Mouse (Mus musculus) small intestine, adult 2 months (tissue): ENCODE measurements around the gene Fam78b. TPM values are rescaled to one million over a fixed set of nuclear protein-coding genes. Genes with fewer than 3 reads are reported as not detected.
A peak's percentile ranks its signal among the peaks of the same experiment; 100 is the strongest.

Source experiments
- H3K27ac ChIP-seq: fragments of 200-500 bp; 2 replicates; pipeline ENCODE4 v1.5.1; 2012; ENCODE audit warnings: low read depth, low read length, control low read depth, inconsistent platforms; ENCODE audit not compliant: insufficient read depth
- H3K27me3 ChIP-seq: fragments of 200-500 bp; 2 replicates; pipeline ENCODE4 v1.6.1; 2012; ENCODE audit warnings: mild to moderate bottlenecking, moderate library complexity, low read length, inconsistent platforms; ENCODE audit not compliant: control insufficient read depth, insufficient read depth
- H3K36me3 ChIP-seq: fragments of 200-500 bp; 2 replicates; pipeline ENCODE4 v1.6.1; 2012; ENCODE audit warnings: mild to moderate bottlenecking, low read length, control low read depth, inconsistent platforms; ENCODE audit not compliant: control insufficient read depth, insufficient read depth
- H3K4me1 ChIP-seq: fragments of 200-500 bp; 2 replicates; pipeline ENCODE4 v1.6.1; 2012; ENCODE audit warnings: low read length, inconsistent platforms, mixed read lengths; ENCODE audit not compliant: control insufficient read depth, insufficient read depth, insufficient read length
- H3K4me3 ChIP-seq: fragments of 200-500 bp; 2 replicates; pipeline ENCODE4 v1.5.1; 2012; ENCODE audit warnings: low read depth, mild to moderate bottlenecking, control low read depth, inconsistent platforms, low read length, moderate library complexity
- CTCF ChIP-seq: fragments of 200-500 bp; IDR thresholded peaks from 2 replicates; pipeline ENCODE4 v1.5.1; 2012; ENCODE audit warnings: low read depth, mild to moderate bottlenecking, control low read depth, inconsistent platforms, low read length, moderate library complexity, mixed read lengths; ENCODE audit not compliant: insufficient replicate concordance, insufficient read length; ENCODE audit errors: extremely low read depth
- POLR2A ChIP-seq: fragments of 200-500 bp; IDR thresholded peaks from 2 replicates; pipeline ENCODE4 v1.6.1; 2012; ENCODE audit warnings: low read depth, mild to moderate bottlenecking, control low read depth, inconsistent platforms, low read length, moderate library complexity
- WGBS: fragments of 180-500 bp; shearing (Covaris S2); methylation state at CpG from one replicate; pipeline ENCODE4 v1.1.7; 2018; 5-methylcytosine and 5-hydroxymethylcytosine counted together
- polyA plus RNA-seq: library from polyadenylated mRNA; depleted of rRNA; stranded (reverse); fragments of >200 nt; gene quantifications from 2 replicates; pipeline ENCODE4 v1.2.3, GENCODE M21; 2012

Gene Fam78b
- polyA plus RNA-seq, 1 experiment = 0.55 TPM

DNA sequence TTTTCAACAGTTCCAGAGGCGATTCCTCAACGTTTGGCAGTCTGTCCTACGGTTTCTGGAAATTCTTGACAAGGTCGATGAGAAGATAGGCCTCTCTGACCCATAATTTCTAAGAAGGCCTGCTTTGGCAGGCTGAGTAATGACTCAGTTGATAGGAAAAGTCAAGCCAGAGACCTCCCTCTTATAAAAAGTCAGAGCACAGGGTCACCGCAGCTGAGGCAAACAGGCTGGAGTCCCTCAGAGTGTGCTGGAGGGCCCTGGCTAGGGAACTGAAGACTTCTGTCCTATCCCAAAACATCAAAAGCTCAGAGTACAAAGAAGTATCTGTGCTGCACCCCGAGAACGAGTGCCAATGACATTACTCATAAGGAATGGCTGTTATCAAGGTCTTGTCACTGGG is 4.4 kb upstream of the Fam78b start:
- H3K27me3 ChIP-seq = peaks cover 6% of the 10 kb centered on the region; the same call in 1 of the 2 replicates
- H3K27ac ChIP-seq = no peak overlapping the region
- TF ChIP-seq CTCF = no peak
- TF ChIP-seq POLR2A = no peak
- WGBS = 70% methylated on average over 7 of the region's 7 CpGs
- no peaks in the 10 kb centered on the region for H3K36me3 ChIP-seq
- no peak overlapping the region for H3K4me3 ChIP-seq
- no peaks in the 10 kb centered on the region for H3K4me1 ChIP-seq

DNA sequence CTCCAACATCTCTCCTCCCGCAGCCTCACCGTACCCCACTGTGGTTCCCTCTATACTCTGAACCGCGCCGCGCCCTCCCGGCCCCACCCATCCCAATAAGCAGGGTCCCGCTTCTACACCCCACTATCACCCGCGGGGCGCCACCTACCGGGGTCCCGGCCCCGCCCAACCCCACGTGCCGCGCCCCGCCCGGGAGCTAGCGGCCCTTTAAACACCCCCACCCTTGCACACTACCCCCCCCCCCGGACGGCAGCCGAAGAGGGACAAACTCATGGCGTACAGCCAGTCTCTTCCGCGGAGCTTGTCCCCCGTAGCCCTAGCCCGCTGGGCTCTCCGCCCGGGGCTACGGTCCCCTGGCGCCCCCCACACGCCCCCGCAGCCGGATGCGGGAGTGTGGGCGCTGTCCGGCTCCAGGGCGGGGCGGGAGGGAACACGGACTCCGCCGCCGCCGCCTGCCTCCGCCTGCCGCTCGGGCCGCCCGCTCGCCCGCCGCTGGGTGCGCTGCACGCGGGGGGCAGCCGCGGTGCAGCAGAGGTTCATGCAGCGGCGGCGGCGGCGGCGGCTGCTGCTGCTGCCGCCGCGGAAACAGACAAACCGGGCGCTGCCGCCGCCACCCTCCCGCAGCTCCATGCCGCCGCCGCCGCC is 566 bp upstream of the Fam78b start:
- Histone ChIP-seq H3K36me3 (no peaks in the 10 kb centered on the region), H3K27ac (no peak overlapping the region), H3K27me3 (peaks cover 8% of the 10 kb centered on the region), H3K4me3 (peak overlapping the region; percentile 73), H3K4me1 (no peaks in the 10 kb centered on the region)
- TF ChIP-seq POLR2A = no peak
- no peak for TF ChIP-seq CTCF
- 2% methylated on average over 52 of the region's 76 CpGs for WGBS

DNA sequence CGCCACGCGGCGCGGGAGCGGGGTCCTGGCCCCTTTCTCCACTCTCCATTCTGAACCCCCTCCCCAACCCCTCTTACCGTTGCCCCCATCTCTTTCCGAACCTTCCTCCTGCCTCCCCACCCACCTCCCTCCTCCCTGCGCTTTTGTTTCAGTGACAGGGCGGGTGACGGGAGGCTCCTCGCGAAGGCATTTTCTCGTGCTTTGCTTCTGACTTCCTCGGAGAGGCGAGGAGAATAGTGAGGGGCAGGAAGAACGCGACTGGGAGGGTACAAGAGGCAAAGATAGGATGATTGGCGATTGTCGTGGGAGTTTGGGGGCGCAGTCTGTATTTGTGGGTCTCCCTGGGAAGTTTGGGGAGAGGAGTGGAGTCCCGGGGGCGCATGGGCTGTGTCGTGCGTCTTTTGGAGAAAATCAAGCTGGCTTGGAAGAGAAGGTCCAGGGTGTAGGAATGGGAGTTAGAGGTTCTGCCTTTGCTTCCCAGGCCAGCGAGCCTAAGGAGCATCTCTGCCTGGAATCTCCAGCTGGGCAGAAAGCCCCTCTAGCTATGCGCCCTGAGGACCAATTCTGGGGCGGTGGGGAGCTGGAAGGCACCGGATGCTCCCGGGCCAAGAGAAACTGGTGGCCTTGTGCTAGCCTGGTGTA is 748 bp downstream of the Fam78b start:
- Histone ChIP-seq H3K27ac (no peak overlapping the region), H3K27me3 (peaks cover 8% of the 10 kb centered on the region), H3K4me1 (no peaks in the 10 kb centered on the region), H3K36me3 (no peaks in the 10 kb centered on the region), H3K4me3 (peak overlapping the region; percentile 73)
- TF ChIP-seq POLR2A = no peak
- no peak for TF ChIP-seq CTCF
- WGBS = 2% methylated on average over 30 of the region's 30 CpGs

DNA sequence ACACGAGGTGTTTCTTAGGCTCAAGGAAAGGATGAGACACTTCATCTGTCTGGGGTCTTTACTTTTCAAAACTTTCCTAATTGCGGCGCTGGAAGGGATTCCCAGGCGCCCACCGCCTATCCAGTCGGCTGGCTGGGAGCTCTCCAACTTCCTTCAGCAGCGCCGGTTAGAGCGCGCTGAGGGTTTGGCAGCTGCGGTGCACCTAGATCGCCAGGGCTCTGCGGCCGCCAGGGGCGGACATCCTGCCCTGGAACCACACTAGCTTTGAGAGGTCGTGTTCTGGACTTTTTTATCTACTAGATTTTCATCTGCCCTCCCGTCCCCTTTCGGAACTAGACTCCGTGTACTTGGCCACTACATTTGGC is 1.3 kb downstream of the Fam78b start:
- Histone ChIP-seq H3K27ac (no peak overlapping the region), H3K4me1 (no peaks in the 10 kb centered on the region), H3K36me3 (no peaks in the 10 kb centered on the region), H3K27me3 (peaks cover 8% of the 10 kb centered on the region), H3K4me3 (peak overlapping the region; percentile 73; the same call in 1 of the 2 replicates)
- 2% methylated on average over 19 of the region's 19 CpGs for WGBS
- TF ChIP-seq CTCF (no peak), POLR2A (no peak)

DNA sequence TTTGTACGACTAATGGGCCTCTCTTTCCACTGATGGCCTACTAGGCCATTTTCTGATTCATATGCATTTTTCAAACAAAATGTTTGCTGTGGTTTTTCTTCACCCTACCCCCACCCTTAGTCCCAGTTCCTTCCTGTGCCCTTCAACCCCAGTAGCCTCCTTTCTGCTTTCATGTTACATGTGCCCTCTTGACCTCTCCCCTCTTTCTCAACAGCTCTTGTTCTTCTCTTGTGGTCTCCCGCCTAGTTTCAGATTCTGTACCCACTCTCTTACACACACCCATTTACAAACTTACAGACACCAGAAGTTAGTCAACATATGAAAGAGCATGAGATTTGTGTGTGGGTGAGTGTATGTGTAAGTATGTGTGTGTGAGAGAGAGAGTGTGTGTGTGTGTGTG is 3.4 kb downstream of the Fam78b start:
- H3K4me1 ChIP-seq = no peaks in the 10 kb centered on the region
- WGBS = 67% methylated on average over 2 of the region's 2 CpGs
- H3K27ac ChIP-seq = no peak overlapping the region
- H3K27me3 ChIP-seq = peaks cover 8% of the 10 kb centered on the region
- H3K36me3 ChIP-seq = no peaks in the 10 kb centered on the region
- H3K4me3 ChIP-seq = no peak overlapping the region
- no peak for TF ChIP-seq CTCF
- no peak for TF ChIP-seq POLR2A

DNA sequence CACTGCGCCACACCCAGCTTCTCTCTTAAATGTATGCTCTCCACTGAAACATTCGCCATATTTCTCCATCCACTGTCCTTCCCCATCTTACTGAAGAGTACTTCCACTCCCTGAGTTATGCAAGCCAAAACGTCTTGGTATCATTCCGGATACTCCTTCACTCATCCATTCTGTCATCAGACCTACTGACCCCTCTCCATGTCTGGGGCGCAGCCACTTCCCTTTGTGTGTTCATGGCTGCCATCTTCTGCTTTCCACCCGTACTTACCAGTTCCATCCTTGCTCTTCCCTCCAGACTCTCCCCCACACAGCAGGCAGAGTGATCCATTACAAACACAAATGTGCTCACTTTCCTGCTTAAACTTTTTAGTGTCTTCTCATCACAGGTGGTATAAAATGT is 6.1 kb downstream of the Fam78b start:
- Histone ChIP-seq H3K4me3 (no peak overlapping the region), H3K27ac (no peak overlapping the region), H3K27me3 (no peaks in the 10 kb centered on the region; the same call in 1 of the 2 replicates), H3K4me1 (no peaks in the 10 kb centered on the region), H3K36me3 (no peaks in the 10 kb centered on the region)
- 81% methylated on average over 6 of the region's 6 CpGs for WGBS
- TF ChIP-seq POLR2A = no peak
- TF ChIP-seq CTCF = no peak

DNA sequence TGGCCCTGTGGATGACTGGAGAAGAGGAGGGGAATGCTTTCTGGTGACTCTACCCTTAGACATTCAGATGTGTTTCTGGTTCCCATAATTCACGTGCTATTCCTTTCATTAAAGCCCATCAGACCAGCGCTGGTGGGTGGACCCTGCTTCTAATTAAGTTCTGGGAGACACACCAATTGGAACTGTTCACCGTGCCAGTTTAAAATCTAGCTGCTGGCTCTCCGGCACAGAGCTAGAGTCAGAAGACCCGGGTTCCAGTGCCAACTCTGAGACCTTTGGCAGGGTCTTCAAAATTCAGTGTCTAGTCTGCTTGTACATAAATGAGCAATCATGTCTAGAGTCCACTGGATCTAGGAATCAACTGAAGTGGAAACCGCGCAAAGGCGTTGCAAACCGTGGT is 9.0 kb downstream of the Fam78b start:
- Histone ChIP-seq H3K4me3 (no peak overlapping the region), H3K36me3 (no peaks in the 10 kb centered on the region), H3K4me1 (no peaks in the 10 kb centered on the region), H3K27ac (no peak overlapping the region), H3K27me3 (no peaks in the 10 kb centered on the region)
- TF ChIP-seq CTCF (no peak), POLR2A (no peak)
- 92% methylated on average over 9 of the region's 9 CpGs for WGBS
